Mouse (Mus musculus): ENCODE measurements around the gene Pgm2.

Gene Pgm2

GRCm38 (mm10) chr5:64075506-64075905 lies 17.2 kb upstream of the Pgm2 start:
- peak; percentile 42 for DNase-seq (ENCODE audit: low spot score)

GRCm38 (mm10) chr5:64077353-64077752 lies 15.4 kb upstream of the Pgm2 start:
- DNase-seq (ENCODE audit: low spot score) = no peak

- no peak for DNase-seq (ENCODE audit: low spot score)
These were observed 13.8 kb upstream of the Pgm2 start for GRCm38 (mm10) chr5:64078740-64079461.

GRCm38 (mm10) chr5:64079462-64079817 lies 13.3 kb upstream of the Pgm2 start:
- DNase-seq (ENCODE audit: low spot score) = no peak

GRCm38 (mm10) chr5:64083447-64084359 lies 9.0 kb upstream of the Pgm2 start:
- no peak for DNase-seq (ENCODE audit: low spot score)

- no peak for DNase-seq (ENCODE audit: low spot score)
These were observed 7.3 kb upstream of the Pgm2 start for GRCm38 (mm10) chr5:64085405-64085804.

GRCm38 (mm10) chr5:64088740-64089139 lies 4.0 kb upstream of the Pgm2 start:
- no peak for DNase-seq (ENCODE audit: low spot score)

GRCm38 (mm10) chr5:64093349-64093871 lies 660 bp downstream of the Pgm2 start:
- peak; percentile 39 for DNase-seq (ENCODE audit: low spot score)

- DNase-seq (ENCODE audit: low spot score) = peak; percentile 25
These were observed 2.7 kb downstream of the Pgm2 start for GRCm38 (mm10) chr5:64095342-64095993.

GRCm38 (mm10) chr5:64101993-64102716 lies 9.4 kb downstream of the Pgm2 start:
- DNase-seq (ENCODE audit: low spot score) = no peak

GRCm38 (mm10) chr5:64102717-64103075 lies 9.9 kb downstream of the Pgm2 start:
- no peak for DNase-seq (ENCODE audit: low spot score)

- DNase-seq (ENCODE audit: low spot score) = no peak
These were observed 15.0 kb downstream of the Pgm2 start for GRCm38 (mm10) chr5:64107596-64108289.

GRCm38 (mm10) chr5:64109217-64109616 lies 16.5 kb downstream of the Pgm2 start:
- DNase-seq (ENCODE audit: low spot score) = no peak

- peak; percentile 59 for DNase-seq (ENCODE audit: low spot score)
These were observed 19.6 kb downstream of the Pgm2 start for GRCm38 (mm10) chr5:64112360-64112759.

GRCm38 (mm10) chr5:64114210-64114609 lies 21.5 kb downstream of the Pgm2 start:
- DNase-seq (ENCODE audit: low spot score) = no peak

GRCm38 (mm10) chr5:64117191-64117590 lies 24.4 kb downstream of the Pgm2 start:
- no peak for DNase-seq (ENCODE audit: low spot score)

- DNase-seq (ENCODE audit: low spot score) = no peak
These were observed 33.0 kb downstream of the Pgm2 start for GRCm38 (mm10) chr5:64125783-64126182.

- DNase-seq (ENCODE audit: low spot score) = no peak
These were observed 38.8 kb downstream of the Pgm2 start for GRCm38 (mm10) chr5:64131550-64131949.

GRCm38 (mm10) chr5:64133901-64134300 lies 41.2 kb downstream of the Pgm2 start:
- DNase-seq (ENCODE audit: low spot score) = no peak

- no peak for DNase-seq (ENCODE audit: low spot score)
These were observed 43.6 kb downstream of the Pgm2 start for GRCm38 (mm10) chr5:64136325-64136724.

GRCm38 (mm10) chr5:64140202-64140601 lies 47.5 kb downstream of the Pgm2 start:
- DNase-seq (ENCODE audit: low spot score) = no peak
